Mouse (Mus musculus) gastrocnemius, postnatal 10 days (tissue): Measurements from ENCODE around the gene Uxs1. TPM values are rescaled to one million over a fixed set of nuclear protein-coding genes. Genes with fewer than 3 reads are reported as not detected.

Experiments
- DNase-seq: peaks from one replicate; pipeline ENCODE4 v3.0.0; 2021; ENCODE audit warnings: mixed read lengths
- long read RNA-seq, 2 experiments: library from polyadenylated mRNA; stranded (forward); transcript quantifications; one replicate each; pipeline ENCODE4 v2.0.0; 2021
- total RNA-seq, 2 experiments: library from RNA; stranded (reverse); gene quantifications; 2 replicates each; pipeline ENCODE4 v1.2.3; 2021

Uxs1 gene
- total RNA-seq = 10 to 100 TPM; 14.9 to 16.2 TPM
- long read RNA-seq, experiment 1, full-length matches to known transcripts = 6 of 10 reads
- long read RNA-seq, experiment 1, partial matches to known transcripts = 1 of 10 reads
- long read RNA-seq, experiment 1, other reads (novel, unspliced or antisense) = 3 of 10 reads
- long read RNA-seq, experiment 2, full-length matches to known transcripts = 7 of 12 reads
- long read RNA-seq, experiment 2, partial matches to known transcripts = 1 of 12 reads
- long read RNA-seq, experiment 2, other reads (novel, unspliced or antisense) = 4 of 12 reads

GRCm38 (mm10) chr1:43827763-43828194 is at the start of gene Uxs1:
Uxs1 (minus strand) TSS chr1:43827800.
- DNase-seq = peak; percentile 96

GRCm38 (mm10) chr1:43877233-43877632 is 49.6 kb upstream of the Uxs1 start:
- DNase-seq = no peak

- no peak for DNase-seq
Measured at GRCm38 (mm10) chr1:43871116-43871515, 43.5 kb upstream of the Uxs1 start.

GRCm38 (mm10) chr1:43868510-43868909 is 40.9 kb upstream of the Uxs1 start:
- no peak for DNase-seq

- DNase-seq = no peak
Measured at GRCm38 (mm10) chr1:43864758-43865157, 37.2 kb upstream of the Uxs1 start.

GRCm38 (mm10) chr1:43862614-43863013 is 35.0 kb upstream of the Uxs1 start:
- no peak for DNase-seq

- DNase-seq = no peak
Measured at GRCm38 (mm10) chr1:43858988-43859387, 31.4 kb upstream of the Uxs1 start.

GRCm38 (mm10) chr1:43857656-43858055 is 30.1 kb upstream of the Uxs1 start:
- DNase-seq = no peak

- DNase-seq = no peak
Measured at GRCm38 (mm10) chr1:43855591-43855990, 28.0 kb upstream of the Uxs1 start.

GRCm38 (mm10) chr1:43843398-43843797 is 15.8 kb upstream of the Uxs1 start:
- no peak for DNase-seq

- no peak for DNase-seq
Measured at GRCm38 (mm10) chr1:43837236-43837635, 9.6 kb upstream of the Uxs1 start.

- DNase-seq = no peak
Measured at GRCm38 (mm10) chr1:43830096-43830495, 2.5 kb upstream of the Uxs1 start.

GRCm38 (mm10) chr1:43827002-43827762 is 418 bp downstream of the Uxs1 start:
- peak; percentile 61 for DNase-seq

- DNase-seq = no peak
Measured at GRCm38 (mm10) chr1:43826628-43827001, 985 bp downstream of the Uxs1 start.

GRCm38 (mm10) chr1:43823406-43823805 is 4.2 kb downstream of the Uxs1 start:
- DNase-seq = no peak

- no peak for DNase-seq
Measured at GRCm38 (mm10) chr1:43822586-43822985, 5.0 kb downstream of the Uxs1 start.

- DNase-seq = no peak
Measured at GRCm38 (mm10) chr1:43821804-43822203, 5.8 kb downstream of the Uxs1 start.

- DNase-seq = no peak
Measured at GRCm38 (mm10) chr1:43820571-43820970, 7.0 kb downstream of the Uxs1 start.

GRCm38 (mm10) chr1:43819091-43819490 is 8.5 kb downstream of the Uxs1 start:
- no peak for DNase-seq

GRCm38 (mm10) chr1:43818356-43818755 is 9.2 kb downstream of the Uxs1 start:
- DNase-seq = no peak

- no peak for DNase-seq
Measured at GRCm38 (mm10) chr1:43811764-43812163, 15.8 kb downstream of the Uxs1 start.

- no peak for DNase-seq
Measured at GRCm38 (mm10) chr1:43811055-43811454, 16.5 kb downstream of the Uxs1 start.

- no peak for DNase-seq
Measured at GRCm38 (mm10) chr1:43809351-43809750, 18.2 kb downstream of the Uxs1 start.
